Mouse (Mus musculus): ENCODE measurements at regions not wholly inside any gene's neighbourhood (a gene's known extent, or its start where the extent isn't known, plus 50 kb on each side); places are given as distances from the start of the nearest gene placed in this dataset.

- in situ Hi-C loops (cut with MboI; ENCODE audit: low pct_ligation_motif_present, low pct_unique_long_range_greater_than_20kb, low sequenced_read_pairs), result no loop called here
- Histone ChIP-seq H3K4me2 (ENCODE audit: insufficient read depth, low read depth, poor library complexity, severe bottlenecking) (no peak overlapping the region), H3K4me1 (ENCODE audit: control insufficient read depth in 1 of 2, insufficient read depth in 2 of 2) (peaks cover 8 to 31% of the 10 kb centered on the region in 2 experiments; a peak in 3 of 4 replicates), H3K79me2 (replicated peaks; ENCODE audit: control insufficient read depth, extremely low read depth, insufficient read depth, poor library complexity, severe bottlenecking) (peaks cover 18% of the 10 kb centered on the region; the same call in 1 of the 2 replicates), H3K4me3 (replicated peaks in 1 of 3; ENCODE audit: low read depth in 2 of 3, low read length in 2 of 3, poor library complexity in 1 of 3) (no peak overlapping the region), H3K27me3 (replicated peaks) (no peaks in the 10 kb centered on the region), H3K36me3 (replicated peaks in 1 of 2; ENCODE audit: control insufficient read depth in 1 of 2, insufficient read depth in 1 of 2, low read length in 1 of 2) (peaks cover 0 to 3% of the 10 kb centered on the region in 2 experiments), H3K9ac (ENCODE audit: insufficient read depth, low read depth) (0 out of 2 replicates have a peak overlapping the region, but pooled peaks have one; percentile 45), H3K27ac (ENCODE audit: insufficient read depth, low read depth) (peak overlapping the region; percentile 46), H3K9me3 (replicated peaks; ENCODE audit: low read length) (no peaks in the 10 kb centered on the region)
- dilution Hi-C loops (cut with MboI; ENCODE audit: extremely low pct_ligation_motif_present, extremely low pct_unique_long_range_greater_than_20kb, low sequenced_read_pairs), result no loop called here
- TF ChIP-seq IRF4 (IDR thresholded peaks at IDR 0.05; ENCODE audit: low read depth, low read length), result 0 out of 2 replicates have a peak, but pooled peaks have one; percentile 10
- TF ChIP-seq MYC (IDR thresholded peaks at IDR 0.05; ENCODE audit: low read depth, low read length), result no peak
- TF ChIP-seq SIN3A (IDR thresholded peaks at IDR 0.05; ENCODE audit: low read length), result no peak
- TF ChIP-seq EP300 (IDR thresholded peaks at IDR 0.05; ENCODE audit: low read length), result 0 out of 2 replicates have a peak, but pooled peaks have one; percentile 8
- TF ChIP-seq RCOR1 (conservative IDR thresholded peaks at IDR 0.05; ENCODE audit: low read depth, low read length), result no peak
- TF ChIP-seq ELF1 (IDR thresholded peaks at IDR 0.05; ENCODE audit: low read depth, low read length), result peak; percentile 67
- no peak for DNase-seq (ENCODE audit: extremely low read depth)
These were observed 127.1 kb downstream of the Ube2e3 start for GRCm38 (mm10) chr2:78994800-78995555.

GRCm38 (mm10) chr2:78998637-78999036 lies 130.7 kb downstream of the Ube2e3 start:
- H3K9ac ChIP-seq (ENCODE audit: insufficient read depth, low read depth), result peak overlapping the region; percentile 74; the same call in 1 of the 2 replicates
- H3K4me2 ChIP-seq (ENCODE audit: insufficient read depth, low read depth, poor library complexity, severe bottlenecking), result peak overlapping the region; percentile 71
- no peak overlapping the region for H3K4me3 ChIP-seq (replicated peaks in 1 of 3; ENCODE audit: low read depth in 2 of 3, low read length in 2 of 3, poor library complexity in 1 of 3)
- peaks cover 15% of the 10 kb centered on the region; the same call in 1 of the 2 replicates for H3K79me2 ChIP-seq (replicated peaks; ENCODE audit: control insufficient read depth, extremely low read depth, insufficient read depth, poor library complexity, severe bottlenecking)
- H3K4me1 ChIP-seq (ENCODE audit: control insufficient read depth in 1 of 2, insufficient read depth in 2 of 2), result peaks cover 16 to 33% of the 10 kb centered on the region in 2 experiments
- H3K27ac ChIP-seq (ENCODE audit: insufficient read depth, low read depth), result 0 out of 2 replicates have a peak overlapping the region, but pooled peaks have one; percentile 72
- H3K9me3 ChIP-seq (replicated peaks; ENCODE audit: low read length), result no peaks in the 10 kb centered on the region
- no peak for DNase-seq (ENCODE audit: extremely low read depth)
- in situ Hi-C loops (cut with MboI; ENCODE audit: low pct_ligation_motif_present, low pct_unique_long_range_greater_than_20kb, low sequenced_read_pairs) (no loop called here), dilution Hi-C loops (cut with MboI; ENCODE audit: extremely low pct_ligation_motif_present, extremely low pct_unique_long_range_greater_than_20kb, low sequenced_read_pairs) (no loop called here)
- no peaks in the 10 kb centered on the region for H3K27me3 ChIP-seq (replicated peaks)
- H3K36me3 ChIP-seq (replicated peaks in 1 of 2; ENCODE audit: control insufficient read depth in 1 of 2, insufficient read depth in 1 of 2, low read length in 1 of 2), result peaks cover 0 to 3% of the 10 kb centered on the region in 2 experiments
- TF ChIP-seq ETS1 (conservative IDR thresholded peaks at IDR 0.05; ENCODE audit: low read depth, low read length), result no peak
- TF ChIP-seq MYC (IDR thresholded peaks at IDR 0.05; ENCODE audit: low read depth, low read length), result 0 out of 2 replicates have a peak, but pooled peaks have one; percentile 15
- TF ChIP-seq TCF12 (IDR thresholded peaks at IDR 0.05; ENCODE audit: low read depth, low read length), result no peak
- TF ChIP-seq ZMIZ1 (IDR thresholded peaks at IDR 0.05; ENCODE audit: low read depth, low read length), result no peak
- TF ChIP-seq USF2 (conservative IDR thresholded peaks at IDR 0.05; ENCODE audit: low read depth, low read length), result no peak
- TF ChIP-seq BHLHE40 (IDR thresholded peaks at IDR 0.05; ENCODE audit: low read depth, low read length), result peak; percentile 90
- no peak for TF ChIP-seq CHD2 (IDR thresholded peaks at IDR 0.05; ENCODE audit: low read length)
- no peak for TF ChIP-seq NELFE (IDR thresholded peaks at IDR 0.05; ENCODE audit: low read depth, low read length)
- TF ChIP-seq ZKSCAN1 (IDR thresholded peaks at IDR 0.05; ENCODE audit: borderline replicate concordance, low read depth, low read length), result no peak
- TF ChIP-seq E2F4 (IDR thresholded peaks at IDR 0.05; ENCODE audit: insufficient replicate concordance, low read depth, low read length), result no peak
- TF ChIP-seq NRF1 (IDR thresholded peaks at IDR 0.05; ENCODE audit: low read depth, low read length), result peak; percentile 66
- no peak for TF ChIP-seq RAD21 (IDR thresholded peaks at IDR 0.05; ENCODE audit: low read depth, low read length)
- no peak for TF ChIP-seq GABPA (IDR thresholded peaks at IDR 0.05; ENCODE audit: insufficient replicate concordance, low read depth, low read length)
- TF ChIP-seq MAFK (IDR thresholded peaks at IDR 0.05; ENCODE audit: insufficient replicate concordance, low read length), result no peak
- TF ChIP-seq TBP (conservative IDR thresholded peaks at IDR 0.05; ENCODE audit: low read depth, low read length), result no peak
- TF ChIP-seq POLR2A (IDR thresholded peaks at IDR 0.05; ENCODE audit: low read depth, low read length), result no peak
- no peak for TF ChIP-seq ZC3H11A (IDR thresholded peaks at IDR 0.05; ENCODE audit: low read depth, low read length)
- no peak; the same call in 1 of the 2 replicates for TF ChIP-seq SIN3A (IDR thresholded peaks at IDR 0.05; ENCODE audit: low read length)
- no peak for TF ChIP-seq PAX5 (IDR thresholded peaks at IDR 0.05; ENCODE audit: low read length)
- TF ChIP-seq IRF4 (IDR thresholded peaks at IDR 0.05; ENCODE audit: low read depth, low read length), result 0 out of 2 replicates have a peak, but pooled peaks have one; percentile 12
- TF ChIP-seq JUN (IDR thresholded peaks at IDR 0.05; ENCODE audit: insufficient read depth, low read depth, low read length), result peak; percentile 23
- no peak for TF ChIP-seq JUND (conservative IDR thresholded peaks at IDR 0.05; ENCODE audit: low read depth, low read length)
- TF ChIP-seq MAZ (IDR thresholded peaks at IDR 0.05; ENCODE audit: low read depth, low read length), result no peak
- no peak for TF ChIP-seq KAT2A (IDR thresholded peaks at IDR 0.05; ENCODE audit: insufficient replicate concordance, low read length)
- TF ChIP-seq MAX (IDR thresholded peaks at IDR 0.05; ENCODE audit: low read length), result no peak
- no peak for TF ChIP-seq CTCF (conservative IDR thresholded peaks at IDR 0.05 in 1 of 2, IDR thresholded peaks at IDR 0.05 in 1 of 2; ENCODE audit: low read depth in 2 of 2, low read length in 2 of 2)
- TF ChIP-seq ELF1 (IDR thresholded peaks at IDR 0.05; ENCODE audit: low read depth, low read length), result no peak
- no peak for TF ChIP-seq POLR2AphosphoS2 (IDR thresholded peaks at IDR 0.05; ENCODE audit: low read depth, low read length)
- TF ChIP-seq HCFC1 (IDR thresholded peaks at IDR 0.05; ENCODE audit: low read depth, low read length), result no peak
